Mouse (Mus musculus) midbrain, embryonic 16.5 days (tissue): ENCODE results near the gene Spock1. TPM values are rescaled to one million over a fixed set of nuclear protein-coding genes. Genes with fewer than 3 reads are reported as not detected.
"Not testable (repeated sequence)": the region's sequence is repeated elsewhere in the genome, so short reads cannot be mapped to it uniquely, and the experiment has no call there.

ENCODE experiments used
- ATAC-seq: fragments of 200-750 bp; cut with Nextera tagmentation; 2 replicates; pipeline ENCODE4 v1.8.0; 2017; ENCODE audit warnings: moderate TSS enrichment
- H3K27ac ChIP-seq: fragments of 300-500 bp; sonication (generic); 2 replicates; pipeline ENCODE4 v1.5.1; 2014; ENCODE audit warnings: mild to moderate bottlenecking, low read length, mixed read lengths
- H3K27me3 ChIP-seq: fragments of 300-500 bp; sonication (generic); 2 replicates; pipeline ENCODE4 v1.6.1; 2014; ENCODE audit warnings: low read depth, low read length, mixed read lengths; ENCODE audit not compliant: control insufficient read depth, insufficient read depth
- H3K36me3 ChIP-seq: fragments of 300-500 bp; sonication (generic); 2 replicates; pipeline ENCODE4 v1.6.1; 2014; ENCODE audit warnings: mild to moderate bottlenecking, low read length, moderate library complexity, mixed read lengths; ENCODE audit not compliant: control insufficient read depth, insufficient read depth
- H3K4me1 ChIP-seq: fragments of 300-500 bp; sonication (generic); 2 replicates; pipeline ENCODE4 v1.6.1; 2014; ENCODE audit warnings: mild to moderate bottlenecking, low read length, mixed read lengths; ENCODE audit not compliant: control insufficient read depth, insufficient read depth
- H3K4me2 ChIP-seq: fragments of 300-500 bp; sonication (generic); 2 replicates; pipeline ENCODE4 v1.6.1; 2014; ENCODE audit warnings: mild to moderate bottlenecking, low read length, mixed read lengths
- H3K4me3 ChIP-seq: fragments of 300-500 bp; sonication (generic); 2 replicates; pipeline ENCODE4 v1.5.1; 2014; ENCODE audit warnings: low read depth, mild to moderate bottlenecking, low read length, moderate library complexity, mixed read lengths
- H3K9ac ChIP-seq: fragments of 300-500 bp; sonication (generic); 2 replicates; pipeline ENCODE4 v1.6.1; 2014; ENCODE audit warnings: low read depth, low read length, mixed read lengths
- H3K9me3 ChIP-seq: fragments of 300-500 bp; sonication (generic); replicated peaks from 2 replicates; pipeline ENCODE4 v1.6.1; 2014; ENCODE audit warnings: mild to moderate bottlenecking, low read length, mixed read lengths; ENCODE audit not compliant: control insufficient read depth, poor library complexity, severe bottlenecking
- WGBS: fragments of 180-500 bp; shearing (Covaris S2); extraction: QIAGEN DNeasy Blood & Tissue Kit; methylation state at CpG from one replicate; pipeline ENCODE4 v1.1.7; 2014; 5-methylcytosine and 5-hydroxymethylcytosine counted together
- polyA plus RNA-seq: library from polyadenylated mRNA; unstranded; fragments of >200 nt; fragmentation: Nextera tagmentation; extraction: Ambion mirVana; gene quantifications from 2 replicates; pipeline ENCODE4 v1.2.1, GENCODE M21; 2015

Gene Spock1
- polyA plus RNA-seq, 1 experiment from 2014 or later, result 81.8 TPM

DNA sequence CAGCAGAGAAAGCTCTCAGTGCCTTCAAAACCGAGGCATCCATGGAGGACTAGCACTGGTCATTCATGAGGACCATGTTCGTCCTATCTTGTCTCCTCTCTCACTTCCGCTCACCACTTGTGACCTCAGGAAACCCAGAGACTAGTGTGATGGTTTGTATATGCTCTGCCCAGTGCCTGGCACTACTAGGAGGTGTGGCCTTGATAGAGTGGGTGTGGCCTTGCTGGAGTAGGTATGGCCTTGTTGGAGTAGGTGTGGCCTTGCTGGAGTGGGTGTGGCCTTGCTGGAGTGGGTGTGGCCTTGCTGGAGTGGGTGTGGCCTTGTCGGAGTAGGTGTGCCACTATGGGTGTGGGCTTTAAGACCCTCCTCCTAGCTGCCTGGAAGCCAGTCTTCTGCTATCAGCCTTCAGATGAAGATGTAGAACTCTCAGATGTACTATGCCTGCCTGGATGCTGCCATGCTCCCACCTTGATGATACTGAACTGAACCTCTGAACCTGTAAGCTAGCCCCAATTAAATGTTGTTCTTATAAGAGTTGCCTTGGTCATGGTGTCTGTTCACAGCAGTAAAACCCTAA is 318.7 kb downstream of the Spock1 start:
- WGBS, result 86% methylated on average over 4 of the region's 4 CpGs
- Histone ChIP-seq H3K4me1 (peaks cover 14% of the 10 kb centered on the region), H3K27ac (peak overlapping the region; percentile 72)
- H3K9ac ChIP-seq, H3K4me2 ChIP-seq, ATAC-seq, H3K27me3 ChIP-seq, H3K4me3 ChIP-seq, H3K9me3 ChIP-seq, H3K36me3 ChIP-seq: not testable (repeated sequence)

DNA sequence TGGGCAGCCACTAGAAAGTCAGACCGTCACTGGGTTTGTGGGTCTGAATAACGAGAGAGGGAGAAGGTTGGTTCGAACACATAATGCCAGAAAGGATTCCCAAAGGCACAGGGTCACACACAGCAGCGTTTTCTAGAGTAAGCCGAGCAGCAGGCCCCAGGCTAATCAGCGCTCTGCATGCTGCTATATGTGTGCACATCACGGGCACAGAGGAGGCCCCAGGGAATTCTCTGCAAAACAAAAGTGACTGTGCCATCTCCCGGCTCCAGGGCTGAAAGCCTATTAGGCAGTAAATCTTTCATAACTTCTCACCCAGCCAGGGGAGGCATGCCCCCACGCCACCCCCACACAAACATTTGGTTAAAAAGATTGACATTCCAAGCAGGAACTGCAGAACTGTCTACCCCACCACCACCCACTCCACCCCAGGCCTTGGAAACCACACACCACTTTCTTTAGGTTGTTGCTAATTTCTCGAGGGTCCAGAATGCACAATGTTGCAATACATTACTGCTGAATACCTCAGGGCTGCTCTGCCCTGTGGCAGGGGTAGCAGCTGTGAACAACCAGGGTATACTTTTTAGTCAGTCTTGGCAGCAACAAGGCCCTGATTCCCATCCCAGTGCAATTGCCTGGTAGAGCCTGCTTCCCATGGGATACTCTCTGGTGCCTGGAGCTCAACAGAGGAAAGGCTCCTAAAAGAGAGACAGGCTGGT is 319.4 kb downstream of the Spock1 start:
- no peaks in the 10 kb centered on the region for H3K9me3 ChIP-seq
- peaks cover 14% of the 10 kb centered on the region for H3K4me1 ChIP-seq
- ATAC-seq, result peak; percentile 80
- H3K36me3 ChIP-seq, result no peaks in the 10 kb centered on the region
- H3K27me3 ChIP-seq, result no peaks in the 10 kb centered on the region
- 0 out of 2 replicates have a peak overlapping the region, but pooled peaks have one; percentile 15 for H3K9ac ChIP-seq
- H3K4me2 ChIP-seq, result no peak overlapping the region
- WGBS, result 8% methylated on average over 10 of the region's 10 CpGs
- H3K27ac ChIP-seq, result peak overlapping the region; percentile 72
- H3K4me3 ChIP-seq, result no peak overlapping the region

DNA sequence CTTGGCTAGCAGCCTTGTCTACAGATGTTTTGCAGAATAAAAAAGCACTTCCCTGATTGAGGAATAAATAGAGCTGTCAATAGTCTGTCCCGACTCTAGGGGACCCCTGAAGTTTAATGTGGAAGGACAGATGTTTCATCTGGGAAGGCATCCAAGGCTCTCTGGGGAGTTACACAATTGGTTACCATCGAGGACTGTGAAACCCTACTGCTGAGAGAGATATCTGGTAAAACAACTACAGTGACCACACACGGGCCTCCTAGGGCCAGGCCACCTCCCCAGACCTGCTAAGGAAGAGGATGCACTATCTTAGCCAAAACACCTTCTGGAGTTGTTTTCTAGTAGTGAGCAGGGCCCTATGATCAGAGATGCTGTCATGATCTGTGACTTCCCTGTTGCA is 323.0 kb downstream of the Spock1 start:
- no peak overlapping the region for H3K27ac ChIP-seq
- no peak overlapping the region for H3K4me3 ChIP-seq
- WGBS, result 56% methylated on average over 3 of the region's 3 CpGs
- H3K9ac ChIP-seq, result no peak overlapping the region
- H3K4me1 ChIP-seq, result peaks cover 30% of the 10 kb centered on the region
- ATAC-seq, result no peak
- no peaks in the 10 kb centered on the region for H3K9me3 ChIP-seq
- H3K36me3 ChIP-seq, result no peaks in the 10 kb centered on the region
- no peak overlapping the region for H3K4me2 ChIP-seq
- no peaks in the 10 kb centered on the region for H3K27me3 ChIP-seq

DNA sequence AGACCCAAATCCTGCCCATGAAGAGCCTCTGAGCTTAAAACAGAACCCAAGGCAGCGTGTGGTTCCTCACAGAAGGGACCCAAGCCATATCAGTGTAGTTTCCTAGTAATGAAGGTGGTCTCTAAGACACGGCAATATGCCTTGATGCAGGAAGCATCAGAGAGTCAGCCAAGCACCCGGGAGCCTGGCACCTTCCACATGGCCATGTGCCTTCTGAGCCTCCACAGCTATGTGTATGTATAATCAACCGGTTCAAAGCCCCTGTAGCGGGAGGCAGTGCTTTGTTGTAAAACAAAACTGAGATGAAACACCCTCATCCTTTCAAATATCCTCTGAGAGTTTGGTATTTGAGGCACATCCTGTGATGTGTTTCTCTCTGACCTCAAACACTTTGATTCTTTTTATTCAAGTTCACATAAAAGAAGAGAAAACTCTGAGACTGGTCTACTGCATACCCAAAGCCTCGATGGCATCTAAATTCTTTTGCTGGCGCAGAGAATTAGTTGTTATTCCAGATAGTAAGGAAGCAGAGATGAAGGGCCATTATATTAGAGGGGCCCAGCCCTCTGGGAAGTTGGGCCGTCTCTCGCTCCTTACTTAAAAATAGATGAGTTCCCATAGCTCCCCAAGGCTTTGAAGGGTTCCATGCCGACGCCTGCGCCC is 325.7 kb downstream of the Spock1 start:
- H3K9me3 ChIP-seq, result no peaks in the 10 kb centered on the region
- H3K9ac ChIP-seq, result no peak overlapping the region
- H3K4me1 ChIP-seq, result peaks cover 16% of the 10 kb centered on the region
- H3K4me2 ChIP-seq, result no peak overlapping the region
- peak; percentile 57 for ATAC-seq
- H3K4me3 ChIP-seq, result no peak overlapping the region
- WGBS, result 47% methylated on average over 12 of the region's 12 CpGs
- no peaks in the 10 kb centered on the region for H3K27me3 ChIP-seq
- H3K36me3 ChIP-seq, result no peaks in the 10 kb centered on the region
- H3K27ac ChIP-seq, result peak overlapping the region; percentile 10; the same call in 1 of the 2 replicates

DNA sequence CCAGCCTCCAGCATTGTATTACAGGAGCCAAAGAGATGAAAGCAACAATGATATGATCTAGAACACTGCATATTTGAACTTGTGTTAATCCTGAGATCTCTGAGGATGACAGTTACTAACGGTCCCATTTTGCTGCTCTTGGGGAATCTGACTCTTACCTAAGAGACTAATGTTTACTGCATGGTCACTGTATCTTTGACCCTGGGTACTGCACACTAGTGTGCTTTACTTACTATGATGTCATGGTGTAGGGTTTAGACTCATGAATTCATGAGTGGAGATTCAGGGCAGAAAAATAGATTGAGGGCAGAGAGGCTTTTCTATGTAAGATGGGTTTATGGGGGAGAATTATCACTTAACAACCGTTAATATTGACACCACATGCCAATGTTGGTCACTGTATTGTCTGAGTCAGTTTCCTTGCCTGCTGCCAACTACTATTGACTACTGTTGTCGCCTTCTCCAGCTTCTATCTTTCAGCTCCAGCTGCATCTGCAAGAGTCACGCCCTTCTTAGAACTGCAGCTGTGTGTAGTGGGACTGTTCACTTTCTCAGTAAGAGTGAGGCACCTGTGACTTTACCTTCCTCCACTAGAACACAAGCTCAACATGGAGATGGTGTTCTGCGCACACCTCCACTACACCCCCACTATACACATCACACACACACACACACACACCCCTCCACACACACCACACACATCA is 330.4 kb downstream of the Spock1 start:
- 88% methylated on average over 5 of the region's 5 CpGs for WGBS
- H3K9ac ChIP-seq, result no peak overlapping the region
- peaks cover 10% of the 10 kb centered on the region for H3K4me1 ChIP-seq
- no peaks in the 10 kb centered on the region for H3K9me3 ChIP-seq
- H3K4me2 ChIP-seq, result no peak overlapping the region
- H3K27me3 ChIP-seq, result no peaks in the 10 kb centered on the region
- H3K4me3 ChIP-seq, result no peak overlapping the region
- ATAC-seq, result no peak
- H3K27ac ChIP-seq, result no peak overlapping the region
- no peaks in the 10 kb centered on the region for H3K36me3 ChIP-seq

DNA sequence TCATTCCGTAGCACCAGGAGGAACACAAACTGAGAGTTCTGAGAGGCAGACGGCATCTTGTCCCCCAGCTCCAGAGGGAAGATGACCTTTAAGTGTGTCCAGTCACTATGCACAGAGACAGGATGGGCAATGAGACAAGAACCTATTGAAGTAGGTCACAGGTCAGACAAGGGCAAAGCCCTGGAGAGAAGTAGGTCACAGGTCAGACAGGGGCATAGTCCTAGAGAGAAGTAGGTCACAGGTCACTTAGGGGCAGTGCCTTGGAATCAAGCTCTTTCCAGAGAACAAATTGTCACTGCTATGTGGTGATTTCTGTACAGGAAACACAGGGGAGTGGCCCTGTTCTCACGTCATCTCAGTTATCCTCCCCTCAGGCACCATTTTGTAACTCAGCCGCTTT is 334.6 kb downstream of the Spock1 start:
- ATAC-seq, result no peak
- Histone ChIP-seq H3K27me3 (no peaks in the 10 kb centered on the region), H3K4me2 (no peak overlapping the region), H3K9me3 (no peaks in the 10 kb centered on the region), H3K9ac (no peak overlapping the region), H3K4me1 (no peaks in the 10 kb centered on the region), H3K36me3 (no peaks in the 10 kb centered on the region), H3K27ac (no peak overlapping the region), H3K4me3 (no peak overlapping the region)
- WGBS, result 63% methylated on average over 4 of the region's 4 CpGs

DNA sequence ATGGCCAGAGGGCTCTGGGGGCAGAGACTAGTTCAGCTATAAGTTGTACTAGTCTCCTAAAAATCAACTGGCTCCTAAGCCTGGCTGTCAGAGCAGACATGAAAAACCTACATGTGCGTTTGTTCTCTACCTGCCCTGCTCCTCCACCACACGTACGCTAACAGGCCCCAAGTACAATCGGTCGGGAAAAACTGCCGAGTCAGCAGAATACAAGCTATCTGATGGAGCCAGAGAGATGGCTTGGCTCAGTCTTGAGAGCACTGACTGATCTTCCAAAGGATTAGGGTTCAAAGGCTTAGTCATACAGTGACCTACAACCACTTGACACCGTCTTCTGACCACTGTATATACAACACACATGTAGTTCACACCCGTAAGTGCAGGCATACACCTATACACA is 339.7 kb downstream of the Spock1 start:
- H3K4me3 ChIP-seq, result no peak overlapping the region
- H3K36me3 ChIP-seq, result no peaks in the 10 kb centered on the region
- no peaks in the 10 kb centered on the region for H3K9me3 ChIP-seq
- 0 out of 2 replicates have a peak, but pooled peaks cover 3% of the 10 kb centered on the region for H3K4me1 ChIP-seq
- WGBS, result 82% methylated on average over 8 of the region's 8 CpGs
- no peak overlapping the region for H3K27ac ChIP-seq
- H3K27me3 ChIP-seq, result no peaks in the 10 kb centered on the region
- H3K9ac ChIP-seq, result no peak overlapping the region
- ATAC-seq, result no peak
- H3K4me2 ChIP-seq, result no peak overlapping the region

DNA sequence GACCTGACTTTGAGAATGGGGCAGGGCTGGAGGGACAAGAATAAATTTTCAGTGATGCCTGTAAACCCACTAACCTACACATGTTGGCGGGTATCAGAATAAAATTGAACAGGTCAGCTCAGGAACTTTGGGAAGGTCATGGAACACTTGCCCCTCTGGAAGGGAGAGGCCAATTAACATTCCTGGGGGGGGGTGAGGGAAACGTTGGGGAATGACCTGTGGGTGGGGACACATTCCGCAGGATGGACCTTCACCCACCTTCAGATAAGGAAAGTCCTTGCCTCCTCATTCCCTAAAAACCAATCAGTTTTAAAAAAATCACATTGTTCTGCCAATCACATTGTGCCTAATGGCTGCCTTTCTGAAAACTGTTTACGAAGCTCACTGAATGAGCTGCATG is 352.9 kb downstream of the Spock1 start:
- no peak overlapping the region for H3K27ac ChIP-seq
- no peak for ATAC-seq
- no peak overlapping the region for H3K4me3 ChIP-seq
- H3K9ac ChIP-seq, result no peak overlapping the region
- H3K36me3 ChIP-seq, result no peaks in the 10 kb centered on the region
- no peak overlapping the region for H3K4me2 ChIP-seq
- H3K4me1 ChIP-seq, result no peaks in the 10 kb centered on the region
- no peaks in the 10 kb centered on the region for H3K27me3 ChIP-seq
- WGBS, result 71% methylated on average over 4 of the region's 4 CpGs
- no peaks in the 10 kb centered on the region for H3K9me3 ChIP-seq

DNA sequence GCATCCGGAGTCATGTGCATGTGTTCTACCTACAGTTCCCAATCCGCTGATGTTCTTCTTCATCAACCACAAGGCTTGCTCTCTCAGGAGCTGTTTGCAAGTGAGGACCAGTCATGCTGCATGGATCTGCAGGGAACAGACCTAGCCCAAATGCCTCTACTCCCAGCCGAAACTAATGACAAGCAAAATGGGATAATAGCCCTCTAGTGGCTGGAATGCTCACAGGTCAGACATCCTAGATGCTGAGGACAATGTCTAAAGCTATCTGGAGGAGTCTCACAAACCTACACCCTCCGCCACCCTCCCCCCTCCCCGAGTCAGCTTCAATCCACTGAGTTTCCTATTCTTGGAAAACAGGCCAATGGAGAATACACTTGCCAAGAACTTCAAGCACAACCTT is 358.4 kb downstream of the Spock1 start:
- WGBS, result 25% methylated on average over 5 of the region's 5 CpGs
- no peaks in the 10 kb centered on the region for H3K27me3 ChIP-seq
- H3K4me3 ChIP-seq, result no peak overlapping the region
- H3K4me1 ChIP-seq, result no peaks in the 10 kb centered on the region
- H3K9ac ChIP-seq, result no peak overlapping the region
- H3K36me3 ChIP-seq, result no peaks in the 10 kb centered on the region
- no peak overlapping the region for H3K4me2 ChIP-seq
- H3K9me3 ChIP-seq, result no peaks in the 10 kb centered on the region
- no peak overlapping the region for H3K27ac ChIP-seq
- no peak for ATAC-seq
